In the genomic region with DNA sequence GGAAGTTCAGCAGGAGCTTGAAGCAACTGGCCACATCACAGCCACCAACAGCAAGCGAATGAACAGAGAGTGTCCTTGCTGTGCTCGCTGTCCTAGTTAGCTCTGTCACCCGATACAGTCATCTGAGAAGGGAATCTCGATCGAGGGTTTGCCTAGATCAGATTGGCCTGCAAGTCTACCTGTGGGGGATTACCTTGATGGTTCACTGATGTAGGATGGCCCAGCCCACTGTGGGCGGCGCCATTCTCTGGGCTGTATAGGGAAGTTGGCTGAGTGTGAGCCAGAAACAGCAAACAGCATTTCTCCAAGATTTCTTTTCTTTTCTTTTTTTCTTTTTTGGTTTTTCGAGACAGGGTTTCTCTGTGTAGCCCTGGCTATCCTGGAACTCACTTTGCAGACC, we compare ENCODE assay signal across 34 mouse cellular contexts. TPM values are rescaled to one million over a fixed set of nuclear protein-coding genes. Genes with fewer than 3 reads are reported as not detected.
A peak's percentile ranks its signal among the peaks of the same experiment; 100 is the strongest.
DNase-seq lines count a peak whose midpoint lies in the region; ATAC-seq lines count a peak whose summit lies in the region.
"Had no signal": no experiment of that assay in that cellular context is flagged by ENCODE, and none has a peak within 500 bp of the region (broad histone marks: within the 10 kb centered on the region; RNA-seq: fewer than 3 reads in every experiment).

No protein-coding gene starts in this region.

- H3K27me3 ChIP-seq in heart, embryonic 13.5 days (replicated peaks), result no peaks in the 10 kb centered on the region
- H3K27me3 ChIP-seq in megakaryocyte, embryonic 14.5 days (replicated peaks), result no peaks in the 10 kb centered on the region
- H3K27me3 ChIP-seq in midbrain, embryonic 10.5 days (ENCODE audit: low read depth, poor library complexity, severe bottlenecking), result no peaks in the 10 kb centered on the region
- H3K27me3 ChIP-seq: CH12.LX; embryonic facial prominence, embryonic 13.5 days; forebrain, embryonic 12.5 days; forebrain, embryonic 15.5 days; heart, embryonic 12.5 days; Patski had no signal

- H3K4me3 ChIP-seq in heart, embryonic 13.5 days, result no peak overlapping the region
- peak overlapping the region; percentile 20 for H3K4me3 ChIP-seq in megakaryocyte, embryonic 14.5 days (replicated peaks)
- no peak overlapping the region for H3K4me3 ChIP-seq in midbrain, embryonic 10.5 days
- H3K4me3 ChIP-seq: embryonic facial prominence, embryonic 10.5 days; embryonic facial prominence, embryonic 13.5 days; erythroblast, embryonic 14.5 days; forebrain, embryonic 12.5 days; forebrain, embryonic 15.5 days; heart, adult 2 months; heart, embryonic 12.5 days had no signal

- 92% methylated on average over 8 of the region's 8 CpGs for WGBS in heart, embryonic 13.5 days
- 90% methylated on average over 8 of the region's 8 CpGs for WGBS in midbrain, embryonic 10.5 days

- H3K4me2 ChIP-seq in heart, embryonic 13.5 days, result no peak overlapping the region
- H3K4me2 ChIP-seq: embryonic facial prominence, embryonic 13.5 days; forebrain, embryonic 12.5 days; forebrain, embryonic 15.5 days; heart, embryonic 12.5 days; hindbrain, embryonic 14.5 days had no signal

- H3K9me3 ChIP-seq in heart, embryonic 13.5 days, result no peaks in the 10 kb centered on the region
- no peaks in the 10 kb centered on the region for H3K9me3 ChIP-seq in megakaryocyte, embryonic 14.5 days
- H3K9me3 ChIP-seq in midbrain, embryonic 10.5 days (replicated peaks), result no peaks in the 10 kb centered on the region
- H3K9me3 ChIP-seq: embryonic facial prominence, embryonic 10.5 days; embryonic facial prominence, embryonic 13.5 days; forebrain, embryonic 12.5 days; forebrain, embryonic 15.5 days; G1E; heart, embryonic 12.5 days had no signal

- H3K4me1 ChIP-seq in heart, embryonic 13.5 days, result peaks cover 62% of the 10 kb centered on the region
- peaks cover 72% of the 10 kb centered on the region for H3K4me1 ChIP-seq in megakaryocyte, embryonic 14.5 days
- H3K4me1 ChIP-seq in midbrain, embryonic 10.5 days, result peaks cover 22% of the 10 kb centered on the region

- H3K9ac ChIP-seq in heart, embryonic 13.5 days, result no peak overlapping the region
- H3K9ac ChIP-seq: embryonic facial prominence, embryonic 13.5 days; forebrain, embryonic 12.5 days; forebrain, embryonic 15.5 days; hindbrain, embryonic 14.5 days had no signal

- H3K27ac ChIP-seq in heart, embryonic 13.5 days (replicated peaks), result peak overlapping the region; percentile 76; the same call in 1 of the 2 replicates
- H3K27ac ChIP-seq in midbrain, embryonic 10.5 days (replicated peaks), result no peak overlapping the region
- H3K27ac ChIP-seq: embryonic facial prominence, embryonic 13.5 days; forebrain, embryonic 12.5 days; forebrain, embryonic 15.5 days; hindbrain, embryonic 14.5 days; hindbrain, postnatal 0 days had no signal

- no peak for DNase-seq in heart, adult 8-10 months (ENCODE audit: low spot score)
- DNase-seq in R1 (ENCODE audit: low read depth, low spot score), result peak; percentile 61
- no peak for DNase-seq in midbrain, embryonic 10.5 days (ENCODE audit: low spot score)
- DNase-seq: adrenal gland, adult 2 months; adrenal gland, postnatal 25 days; B cell, adult 2 months; cerebellum, adult 8-10 months; cerebellum, postnatal 10 days; cerebellum, postnatal 36 days; embryo, embryonic 11 days; gastrocnemius, postnatal 25 days; heart, adult 2 months; heart, postnatal 14 days; heart, postnatal 4 days had no signal

- peaks cover 60% of the 10 kb centered on the region for H3K36me3 ChIP-seq in heart, embryonic 13.5 days
- peaks cover 94% of the 10 kb centered on the region for H3K36me3 ChIP-seq in megakaryocyte, embryonic 14.5 days (replicated peaks; ENCODE audit: low read length)
- H3K36me3 ChIP-seq in midbrain, embryonic 10.5 days, result peaks cover 37% of the 10 kb centered on the region

- no peak for ATAC-seq in heart, embryonic 13.5 days (ENCODE audit: extremely low read depth, insufficient number of reproducible peaks, low FRiP score, low TSS enrichment)
- no peak for ATAC-seq in megakaryocyte, adult 5-6 weeks (ENCODE audit: poor library complexity, severe bottlenecking)
- ATAC-seq: forebrain, embryonic 15.5 days; hindbrain, postnatal 0 days; Patski had no signal

RNA-seq across cellular contexts. Expression of gene Efhd2, which starts 10.2 kb away (rescaled TPM):
- polyA plus RNA-seq in heart, embryonic 13.5 days (2015; fragmentation: Nextera tagmentation; extraction: Ambion mirVana), result 79.6 and 80.3 TPM in 2 replicates
- 10 to 100 TPM; 18.1 to 21.4 (median 19.6) TPM for total RNA-seq in heart, adult 8-10 months (2022)
- 34.7 and 93.3 TPM in 2 replicates for polyA plus RNA-seq in megakaryocyte, embryonic 14.5 days (2012; ENCODE audit: insufficient read depth, low replicate concordance)
- 77.1 and 79.0 TPM in 2 replicates for total RNA-seq in megakaryocyte, adult 5-6 weeks (2015)
- 79.7 and 97.2 TPM in 2 replicates for total RNA-seq in megakaryocyte, adult 5-6 weeks (2017)
- 50.1 and 69.2 TPM in 2 replicates for polyA plus RNA-seq in midbrain, embryonic 10.5 days (2016; fragmentation: Nextera tagmentation; extraction: Ambion mirVana)

RNA-seq across cellular contexts. Expression of gene Ctrc, which starts 18.3 kb away (rescaled TPM):
- not detected in 2 replicates for polyA plus RNA-seq in heart, embryonic 13.5 days (2015; fragmentation: Nextera tagmentation; extraction: Ambion mirVana)
- not detected for total RNA-seq in heart, adult 8-10 months (2022)
- not detected in 2 replicates for polyA plus RNA-seq in megakaryocyte, embryonic 14.5 days (2012; ENCODE audit: insufficient read depth, low replicate concordance)
- total RNA-seq in megakaryocyte, adult 5-6 weeks (2015), result not detected in 2 replicates
- total RNA-seq in megakaryocyte, adult 5-6 weeks (2017), result not detected in 2 replicates
- not detected in 2 replicates for polyA plus RNA-seq in midbrain, embryonic 10.5 days (2016; fragmentation: Nextera tagmentation; extraction: Ambion mirVana)
- total RNA-seq: adrenal gland, adult 2 months; adrenal gland, postnatal 25 days; CH12.LX; G1E; gastrocnemius, adult 8-10 months; gastrocnemius, postnatal 25 days; heart, adult 2 months; heart, postnatal 14 days; heart, postnatal 4 days; hindbrain, postnatal 0 days had no signal
- polyA plus RNA-seq: adrenal gland, adult 2 months; brain, embryonic 14.5 days; cortical plate, adult 2 months; embryonic facial prominence, embryonic 10.5 days; embryonic facial prominence, embryonic 13.5 days; erythroblast, embryonic 14.5 days; forebrain, embryonic 12.5 days; forebrain, embryonic 15.5 days; G1E; heart, adult 2 months; heart, embryonic 12.5 days; heart, embryonic 16.5 days; hindbrain, embryonic 11.5 days; hindbrain, embryonic 14.5 days; hindbrain, postnatal 0 days; inflammation-experienced regulatory T-cells, adult 6 months; Patski had no signal

RNA-seq across cellular contexts. Expression of gene Cela2a, which starts 38.5 kb away (rescaled TPM):
- not detected in 2 replicates for polyA plus RNA-seq in heart, embryonic 13.5 days (2015; fragmentation: Nextera tagmentation; extraction: Ambion mirVana)
- 1 to 10 TPM in 1 of 4 experiments, not detected in 3; 1.0 TPM for total RNA-seq in heart, adult 8-10 months (2022)
- not detected in 2 replicates for polyA plus RNA-seq in megakaryocyte, embryonic 14.5 days (2012; ENCODE audit: insufficient read depth, low replicate concordance)
- total RNA-seq in megakaryocyte, adult 5-6 weeks (2015), result not detected in 2 replicates
- not detected in 2 replicates for total RNA-seq in megakaryocyte, adult 5-6 weeks (2017)
- not detected in 2 replicates for polyA plus RNA-seq in midbrain, embryonic 10.5 days (2016; fragmentation: Nextera tagmentation; extraction: Ambion mirVana)
- total RNA-seq: adrenal gland, adult 2 months; G1E; gastrocnemius, adult 8-10 months; gastrocnemius, postnatal 25 days; heart, adult 2 months; heart, postnatal 14 days; heart, postnatal 4 days; hindbrain, postnatal 0 days had no signal
- polyA plus RNA-seq: embryonic facial prominence, embryonic 10.5 days; embryonic facial prominence, embryonic 13.5 days; erythroblast, embryonic 14.5 days; forebrain, embryonic 12.5 days; forebrain, embryonic 15.5 days; G1E; heart, embryonic 12.5 days; hindbrain, embryonic 11.5 days; hindbrain, embryonic 14.5 days; inflammation-experienced regulatory T-cells, adult 6 months; Patski had no signal
